Mouse (Mus musculus) liver, embryonic 11.5 days (tissue): ENCODE measurements around the gene Angptl1. TPM values are rescaled to one million over a fixed set of nuclear protein-coding genes. Genes with fewer than 3 reads are reported as not detected.

Experiments
- ATAC-seq: fragments of 200-750 bp; cut with Nextera tagmentation; replicated peaks from 2 replicates; pipeline ENCODE4 v1.8.0; 2017; ENCODE audit warnings: moderate number of reproducible peaks, mild to moderate bottlenecking, moderate TSS enrichment, moderate library complexity; ENCODE audit not compliant: low FRiP score
- DNase-seq: peaks from one replicate; pipeline ENCODE4 v3.0.0-alpha.2; 2017; ENCODE audit warnings: low spot score
- H3K27ac ChIP-seq: fragments of 300-500 bp; sonication (generic); 2 replicates; pipeline ENCODE4 v1.5.1; 2014; ENCODE audit warnings: mild to moderate bottlenecking, low read depth, low read length, control low read depth
- H3K27me3 ChIP-seq: fragments of 300-500 bp; sonication (generic); replicated peaks from 2 replicates; pipeline ENCODE4 v1.6.1; 2014; ENCODE audit warnings: low read length, mixed read lengths; ENCODE audit not compliant: control insufficient read depth, insufficient read depth
- H3K36me3 ChIP-seq: fragments of 300-500 bp; sonication (generic); 2 replicates; pipeline ENCODE4 v1.6.1; 2014; ENCODE audit warnings: mild to moderate bottlenecking, low read length, moderate library complexity, mixed read lengths; ENCODE audit not compliant: control insufficient read depth, insufficient read depth
- H3K4me1 ChIP-seq: fragments of 300-500 bp; sonication (generic); replicated peaks from 2 replicates; pipeline ENCODE4 v1.6.1; 2014; ENCODE audit warnings: low read length, mixed read lengths; ENCODE audit not compliant: control insufficient read depth, insufficient read depth
- H3K4me2 ChIP-seq: fragments of 300-500 bp; sonication (generic); 2 replicates; pipeline ENCODE4 v1.6.1; 2014; ENCODE audit warnings: mild to moderate bottlenecking, control low read depth, moderate library complexity
- H3K4me3 ChIP-seq: fragments of 300-500 bp; sonication (generic); 2 replicates; pipeline ENCODE4 v1.5.1; 2014; ENCODE audit warnings: low read depth, low read length, control low read depth
- H3K9ac ChIP-seq: fragments of 300-500 bp; sonication (generic); 2 replicates; pipeline ENCODE4 v1.6.1; 2014; ENCODE audit warnings: low read depth, low read length, control low read depth
- H3K9me3 ChIP-seq: fragments of 300-500 bp; sonication (generic); 2 replicates; pipeline ENCODE4 v1.6.1; 2016; ENCODE audit warnings: low read length, inconsistent platforms, mixed read lengths; ENCODE audit not compliant: control insufficient read depth
- WGBS: fragments of 180-500 bp; shearing (Covaris S2); extraction: QIAGEN DNeasy Blood & Tissue Kit; methylation state at CpG from one replicate; pipeline ENCODE4 v1.1.7; 2014; 5-methylcytosine and 5-hydroxymethylcytosine counted together
- polyA plus RNA-seq: library from polyadenylated mRNA; unstranded; fragments of >200 nt; fragmentation: Nextera tagmentation; extraction: Ambion mirVana; gene quantifications from 2 replicates; pipeline ENCODE4 v1.2.1, GENCODE M21; 2014

Gene Angptl1
- polyA plus RNA-seq, 1 experiment from 2014 or later = 1.1 TPM

GRCm38 (mm10) chr1:156859711-156860250 lies 21.4 kb downstream of the Angptl1 start:
- 57% methylated on average over 2 of the region's 2 CpGs for WGBS

GRCm38 (mm10) chr1:156860266-156860665 lies 21.9 kb downstream of the Angptl1 start:
- Histone ChIP-seq H3K4me2 (no peak overlapping the region), H3K27me3 (no peaks in the 10 kb centered on the region), H3K9ac (no peak overlapping the region), H3K4me3 (no peak overlapping the region), H3K4me1 (peaks cover 6% of the 10 kb centered on the region; the same call in 1 of the 2 replicates), H3K27ac (no peak overlapping the region), H3K9me3 (no peaks in the 10 kb centered on the region), H3K36me3 (no peaks in the 10 kb centered on the region; the same call in 1 of the 2 replicates)
- no peak for DNase-seq
- 74% methylated on average over 8 of the region's 8 CpGs for WGBS
- no peak for ATAC-seq

More at GRCm38 (mm10) chr1:156859711-156860250, 21.4 kb downstream of the Angptl1 start:
- Histone ChIP-seq H3K27ac (no peak overlapping the region), H3K36me3 (no peaks in the 10 kb centered on the region; the same call in 1 of the 2 replicates), H3K4me1 (peaks cover 6% of the 10 kb centered on the region; the same call in 1 of the 2 replicates), H3K9ac (no peak overlapping the region), H3K4me3 (no peak overlapping the region), H3K4me2 (no peak overlapping the region), H3K27me3 (no peaks in the 10 kb centered on the region), H3K9me3 (no peaks in the 10 kb centered on the region)
- no peak for DNase-seq
- ATAC-seq = no peak

GRCm38 (mm10) chr1:156861475-156862043 lies 23.2 kb downstream of the Angptl1 start:
- Histone ChIP-seq H3K4me1 (peaks cover 6% of the 10 kb centered on the region; the same call in 1 of the 2 replicates), H3K9me3 (no peaks in the 10 kb centered on the region), H3K4me3 (no peak overlapping the region), H3K27me3 (no peaks in the 10 kb centered on the region), H3K9ac (no peak overlapping the region), H3K4me2 (no peak overlapping the region), H3K36me3 (no peaks in the 10 kb centered on the region; the same call in 1 of the 2 replicates), H3K27ac (no peak overlapping the region)
- no peak; the same call in 1 of the 2 replicates for ATAC-seq
- DNase-seq = no peak
- WGBS = 38% methylated on average over 4 of the region's 4 CpGs

- Histone ChIP-seq H3K4me2 (no peak overlapping the region), H3K36me3 (no peaks in the 10 kb centered on the region), H3K9me3 (no peaks in the 10 kb centered on the region), H3K9ac (no peak overlapping the region), H3K4me3 (no peak overlapping the region), H3K27ac (no peak overlapping the region), H3K27me3 (no peaks in the 10 kb centered on the region), H3K4me1 (peaks cover 8% of the 10 kb centered on the region; the same call in 1 of the 2 replicates)
- 81% methylated on average over 3 of the region's 3 CpGs for WGBS
- ATAC-seq (no peak), DNase-seq (no peak)
Measured at GRCm38 (mm10) chr1:156863726-156864125, 25.4 kb downstream of the Angptl1 start.

- no peak for ATAC-seq
- DNase-seq = no peak
- H3K27ac ChIP-seq = no peak overlapping the region
Measured at GRCm38 (mm10) chr1:156864240-156864639, 25.9 kb downstream of the Angptl1 start.

GRCm38 (mm10) chr1:156870028-156870427 lies 31.7 kb downstream of the Angptl1 start:
- no peak overlapping the region for H3K4me2 ChIP-seq
- no peaks in the 10 kb centered on the region for H3K9me3 ChIP-seq
- H3K4me3 ChIP-seq = no peak overlapping the region
- H3K27me3 ChIP-seq = no peaks in the 10 kb centered on the region
- H3K4me1 ChIP-seq = 0 out of 2 replicates have a peak, but pooled peaks cover 2% of the 10 kb centered on the region
- no peak for DNase-seq
- no peaks in the 10 kb centered on the region for H3K36me3 ChIP-seq
- ATAC-seq = no peak
- no peak overlapping the region for H3K27ac ChIP-seq
- 68% methylated on average over 5 of the region's 5 CpGs for WGBS
- H3K9ac ChIP-seq = no peak overlapping the region

More at GRCm38 (mm10) chr1:156864240-156864639, 25.9 kb downstream of the Angptl1 start:
- 67% methylated on average over 3 of the region's 3 CpGs for WGBS
- no peak overlapping the region for H3K4me2 ChIP-seq
- no peaks in the 10 kb centered on the region for H3K36me3 ChIP-seq
- peaks cover 8% of the 10 kb centered on the region; the same call in 1 of the 2 replicates for H3K4me1 ChIP-seq
- no peak overlapping the region for H3K4me3 ChIP-seq
- no peaks in the 10 kb centered on the region for H3K27me3 ChIP-seq
- no peaks in the 10 kb centered on the region for H3K9me3 ChIP-seq
- H3K9ac ChIP-seq = no peak overlapping the region

- Histone ChIP-seq H3K27me3 (no peaks in the 10 kb centered on the region), H3K4me3 (no peak overlapping the region), H3K9ac (no peak overlapping the region), H3K9me3 (no peaks in the 10 kb centered on the region), H3K4me2 (no peak overlapping the region), H3K4me1 (0 out of 2 replicates have a peak, but pooled peaks cover 2% of the 10 kb centered on the region), H3K36me3 (no peaks in the 10 kb centered on the region), H3K27ac (no peak overlapping the region)
- 78% methylated on average over 4 of the region's 4 CpGs for WGBS
- ATAC-seq (no peak), DNase-seq (no peak)
Measured at GRCm38 (mm10) chr1:156870616-156871015, 32.3 kb downstream of the Angptl1 start.

GRCm38 (mm10) chr1:156884782-156885181 lies 46.4 kb downstream of the Angptl1 start:
- H3K27me3 ChIP-seq = no peaks in the 10 kb centered on the region
- DNase-seq (no peak), ATAC-seq (no peak)
- H3K36me3 ChIP-seq = peaks cover 9% of the 10 kb centered on the region
- H3K4me3 ChIP-seq = no peak overlapping the region
- no peaks in the 10 kb centered on the region for H3K4me1 ChIP-seq
- no peak overlapping the region for H3K9ac ChIP-seq
- no peaks in the 10 kb centered on the region for H3K9me3 ChIP-seq
- no peak overlapping the region for H3K27ac ChIP-seq
- no peak overlapping the region for H3K4me2 ChIP-seq
- 90% methylated on average over 2 of the region's 2 CpGs for WGBS

- Histone ChIP-seq H3K27ac (no peak overlapping the region), H3K27me3 (no peaks in the 10 kb centered on the region), H3K9me3 (no peaks in the 10 kb centered on the region), H3K4me2 (no peak overlapping the region), H3K9ac (no peak overlapping the region), H3K36me3 (peaks cover 9% of the 10 kb centered on the region), H3K4me3 (no peak overlapping the region), H3K4me1 (no peaks in the 10 kb centered on the region)
- no peak for ATAC-seq
- no peak for DNase-seq
- WGBS = 89% methylated on average over 2 of the region's 2 CpGs
Measured at GRCm38 (mm10) chr1:156885879-156886278, 47.5 kb downstream of the Angptl1 start.
